Mouse (Mus musculus) kidney, adult 18-20 months (tissue): ENCODE data around the gene Prdm16.

Experiments used
- DNase-seq: peaks from one replicate; pipeline ENCODE4 v3.0.0; 2021

Gene Prdm16

GRCm38 (mm10) chr4:154371542-154372247 lies 265.0 kb downstream of the Prdm16 start:
- DNase-seq, result no peak

GRCm38 (mm10) chr4:154370841-154371240 lies 265.8 kb downstream of the Prdm16 start:
- no peak for DNase-seq

GRCm38 (mm10) chr4:154369089-154369488 lies 267.6 kb downstream of the Prdm16 start:
- no peak for DNase-seq

GRCm38 (mm10) chr4:154366836-154367235 lies 269.8 kb downstream of the Prdm16 start:
- DNase-seq, result no peak

- no peak for DNase-seq
Measured at GRCm38 (mm10) chr4:154364752-154365151, 271.9 kb downstream of the Prdm16 start.

GRCm38 (mm10) chr4:154360850-154361249 lies 275.8 kb downstream of the Prdm16 start:
- no peak for DNase-seq

- no peak for DNase-seq
Measured at GRCm38 (mm10) chr4:154360441-154360840, 276.2 kb downstream of the Prdm16 start.

- DNase-seq, result no peak
Measured at GRCm38 (mm10) chr4:154359762-154360300, 276.8 kb downstream of the Prdm16 start.

GRCm38 (mm10) chr4:154358816-154359215 lies 277.9 kb downstream of the Prdm16 start:
- no peak for DNase-seq

- DNase-seq, result no peak
Measured at GRCm38 (mm10) chr4:154358370-154358769, 278.3 kb downstream of the Prdm16 start.

GRCm38 (mm10) chr4:154355408-154355807 lies 281.3 kb downstream of the Prdm16 start:
- DNase-seq, result no peak

- no peak for DNase-seq
Measured at GRCm38 (mm10) chr4:154352246-154352645, 284.4 kb downstream of the Prdm16 start.

GRCm38 (mm10) chr4:154348197-154348786 lies 288.4 kb downstream of the Prdm16 start:
- no peak for DNase-seq

- no peak for DNase-seq
Measured at GRCm38 (mm10) chr4:154346731-154347522, 289.7 kb downstream of the Prdm16 start.

- peak; percentile 40 for DNase-seq
Measured at GRCm38 (mm10) chr4:154336650-154337049, 300.0 kb downstream of the Prdm16 start.

GRCm38 (mm10) chr4:154335761-154336160 lies 300.9 kb downstream of the Prdm16 start, which contains the start of gene B230104I21Rik:
Gene B230104I21Rik (plus strand): TSS chr4:154336127.
- DNase-seq, result no peak

GRCm38 (mm10) chr4:154334699-154335402 lies 301.8 kb downstream of the Prdm16 start:
- DNase-seq, result no peak

GRCm38 (mm10) chr4:154333300-154333699 lies 303.4 kb downstream of the Prdm16 start:
- no peak for DNase-seq

- DNase-seq, result no peak
Measured at GRCm38 (mm10) chr4:154331271-154331670, 305.4 kb downstream of the Prdm16 start.

- no peak for DNase-seq
Measured at GRCm38 (mm10) chr4:154330001-154330400, 306.7 kb downstream of the Prdm16 start.

- DNase-seq, result peak; percentile 77
Measured at GRCm38 (mm10) chr4:154328836-154329235, 307.8 kb downstream of the Prdm16 start.

GRCm38 (mm10) chr4:154328431-154328830 lies 308.2 kb downstream of the Prdm16 start:
- DNase-seq, result no peak

GRCm38 (mm10) chr4:154325410-154325809 lies 311.3 kb downstream of the Prdm16 start:
- no peak for DNase-seq
